Mouse (Mus musculus) liver, embryonic 11.5 days (tissue): Measurements from ENCODE around the gene 4930503B20Rik. TPM values are rescaled to one million over a fixed set of nuclear protein-coding genes. Genes with fewer than 3 reads are reported as not detected.

Source experiments
- ATAC-seq: fragments of 200-750 bp; cut with Nextera tagmentation; replicated peaks from 2 replicates; pipeline ENCODE4 v1.8.0; 2017; ENCODE audit warnings: moderate number of reproducible peaks, mild to moderate bottlenecking, moderate TSS enrichment, moderate library complexity; ENCODE audit not compliant: low FRiP score
- DNase-seq: peaks from one replicate; pipeline ENCODE4 v3.0.0-alpha.2; 2017; ENCODE audit warnings: low spot score
- H3K27ac ChIP-seq: fragments of 300-500 bp; sonication (generic); 2 replicates; pipeline ENCODE4 v1.5.1; 2014; ENCODE audit warnings: mild to moderate bottlenecking, low read depth, low read length, control low read depth
- H3K27me3 ChIP-seq: fragments of 300-500 bp; sonication (generic); replicated peaks from 2 replicates; pipeline ENCODE4 v1.6.1; 2014; ENCODE audit warnings: low read length, mixed read lengths; ENCODE audit not compliant: control insufficient read depth, insufficient read depth
- H3K36me3 ChIP-seq: fragments of 300-500 bp; sonication (generic); 2 replicates; pipeline ENCODE4 v1.6.1; 2014; ENCODE audit warnings: mild to moderate bottlenecking, low read length, moderate library complexity, mixed read lengths; ENCODE audit not compliant: control insufficient read depth, insufficient read depth
- H3K4me1 ChIP-seq: fragments of 300-500 bp; sonication (generic); replicated peaks from 2 replicates; pipeline ENCODE4 v1.6.1; 2014; ENCODE audit warnings: low read length, mixed read lengths; ENCODE audit not compliant: control insufficient read depth, insufficient read depth
- H3K4me2 ChIP-seq: fragments of 300-500 bp; sonication (generic); 2 replicates; pipeline ENCODE4 v1.6.1; 2014; ENCODE audit warnings: mild to moderate bottlenecking, control low read depth, moderate library complexity
- H3K4me3 ChIP-seq: fragments of 300-500 bp; sonication (generic); 2 replicates; pipeline ENCODE4 v1.5.1; 2014; ENCODE audit warnings: low read depth, low read length, control low read depth
- H3K9ac ChIP-seq: fragments of 300-500 bp; sonication (generic); 2 replicates; pipeline ENCODE4 v1.6.1; 2014; ENCODE audit warnings: low read depth, low read length, control low read depth
- H3K9me3 ChIP-seq: fragments of 300-500 bp; sonication (generic); 2 replicates; pipeline ENCODE4 v1.6.1; 2016; ENCODE audit warnings: low read length, inconsistent platforms, mixed read lengths; ENCODE audit not compliant: control insufficient read depth
- WGBS: fragments of 180-500 bp; shearing (Covaris S2); extraction: QIAGEN DNeasy Blood & Tissue Kit; methylation state at CpG from one replicate; pipeline ENCODE4 v1.1.7; 2014; 5-methylcytosine and 5-hydroxymethylcytosine counted together
- polyA plus RNA-seq: library from polyadenylated mRNA; unstranded; fragments of >200 nt; fragmentation: Nextera tagmentation; extraction: Ambion mirVana; gene quantifications from 2 replicates; pipeline ENCODE4 v1.2.1, GENCODE M21; 2014

4930503B20Rik gene
- polyA plus RNA-seq, 1 experiment from 2014 or later, result not detected

- Histone ChIP-seq H3K4me1 (peaks cover 13% of the 10 kb centered on the region; the same call in 1 of the 2 replicates), H3K27me3 (no peaks in the 10 kb centered on the region), H3K9ac (no peak overlapping the region), H3K9me3 (no peaks in the 10 kb centered on the region), H3K36me3 (no peaks in the 10 kb centered on the region), H3K27ac (peak overlapping the region; percentile 32; the same call in 1 of the 2 replicates), H3K4me3 (no peak overlapping the region), H3K4me2 (peak overlapping the region; percentile 39)
- 59% methylated on average over 13 of the region's 13 CpGs for WGBS
- ATAC-seq (no peak), DNase-seq (no peak)
These were observed 31.1 kb upstream of the 4930503B20Rik start for GRCm38 (mm10) chr3:146682140-146682651.

- no peak overlapping the region for H3K4me2 ChIP-seq
- ATAC-seq (no peak), DNase-seq (no peak)
- no peak overlapping the region for H3K4me3 ChIP-seq
- no peaks in the 10 kb centered on the region for H3K27me3 ChIP-seq
- no peaks in the 10 kb centered on the region for H3K9me3 ChIP-seq
- WGBS, result 84% methylated on average over 8 of the region's 8 CpGs
- H3K4me1 ChIP-seq, result peaks cover 13% of the 10 kb centered on the region; the same call in 1 of the 2 replicates
- H3K27ac ChIP-seq, result no peak overlapping the region
- no peak overlapping the region for H3K9ac ChIP-seq
- no peaks in the 10 kb centered on the region for H3K36me3 ChIP-seq
These were observed 30.6 kb upstream of the 4930503B20Rik start for GRCm38 (mm10) chr3:146681696-146682095.

- ATAC-seq (no peak), DNase-seq (no peak)
- H3K9ac ChIP-seq, result no peak overlapping the region
- no peaks in the 10 kb centered on the region for H3K36me3 ChIP-seq
- H3K4me3 ChIP-seq, result no peak overlapping the region
- peaks cover 3% of the 10 kb centered on the region; the same call in 1 of the 2 replicates for H3K4me1 ChIP-seq
- no peaks in the 10 kb centered on the region for H3K9me3 ChIP-seq
- H3K27me3 ChIP-seq, result no peaks in the 10 kb centered on the region
- no peak overlapping the region for H3K4me2 ChIP-seq
- WGBS, result 82% methylated on average over 13 of the region's 13 CpGs
- H3K27ac ChIP-seq, result no peak overlapping the region
These were observed 29.5 kb upstream of the 4930503B20Rik start for GRCm38 (mm10) chr3:146680625-146681024.

GRCm38 (mm10) chr3:146679646-146680045 is 28.5 kb upstream of the 4930503B20Rik start:
- Histone ChIP-seq H3K9me3 (no peaks in the 10 kb centered on the region), H3K4me3 (no peak overlapping the region), H3K36me3 (no peaks in the 10 kb centered on the region), H3K27ac (no peak overlapping the region), H3K9ac (no peak overlapping the region), H3K4me1 (peaks cover 2% of the 10 kb centered on the region; the same call in 1 of the 2 replicates), H3K4me2 (no peak overlapping the region), H3K27me3 (no peaks in the 10 kb centered on the region)
- ATAC-seq (no peak), DNase-seq (no peak)
- 86% methylated on average over 16 of the region's 16 CpGs for WGBS

GRCm38 (mm10) chr3:146676193-146676592 is 25.1 kb upstream of the 4930503B20Rik start:
- 84% methylated on average over 4 of the region's 4 CpGs for WGBS
- no peak for ATAC-seq

GRCm38 (mm10) chr3:146675101-146675500 is 24.0 kb upstream of the 4930503B20Rik start:
- no peak for ATAC-seq
- Histone ChIP-seq H3K4me3 (no peak overlapping the region), H3K4me1 (no peaks in the 10 kb centered on the region), H3K9ac (no peak overlapping the region), H3K9me3 (no peaks in the 10 kb centered on the region), H3K4me2 (no peak overlapping the region), H3K27me3 (no peaks in the 10 kb centered on the region), H3K27ac (no peak overlapping the region), H3K36me3 (no peaks in the 10 kb centered on the region)
- no peak for DNase-seq
- 80% methylated on average over 1 of the region's 1 CpGs for WGBS

More at GRCm38 (mm10) chr3:146676193-146676592, 25.1 kb upstream of the 4930503B20Rik start:
- DNase-seq, result no peak
- H3K36me3 ChIP-seq, result no peaks in the 10 kb centered on the region
- H3K27me3 ChIP-seq, result no peaks in the 10 kb centered on the region
- no peak overlapping the region for H3K27ac ChIP-seq
- no peaks in the 10 kb centered on the region for H3K9me3 ChIP-seq
- no peak overlapping the region for H3K4me2 ChIP-seq
- no peak overlapping the region for H3K9ac ChIP-seq
- H3K4me3 ChIP-seq, result no peak overlapping the region
- no peaks in the 10 kb centered on the region for H3K4me1 ChIP-seq

GRCm38 (mm10) chr3:146671121-146671520 is 20.0 kb upstream of the 4930503B20Rik start:
- Histone ChIP-seq H3K4me3 (no peak overlapping the region), H3K9me3 (no peaks in the 10 kb centered on the region), H3K36me3 (no peaks in the 10 kb centered on the region), H3K9ac (no peak overlapping the region), H3K27me3 (no peaks in the 10 kb centered on the region), H3K4me1 (no peaks in the 10 kb centered on the region), H3K27ac (no peak overlapping the region), H3K4me2 (no peak overlapping the region)
- 70% methylated on average over 2 of the region's 2 CpGs for WGBS
- no peak for ATAC-seq
- DNase-seq, result no peak

- H3K9me3 ChIP-seq, result no peaks in the 10 kb centered on the region
- H3K9ac ChIP-seq, result no peak overlapping the region
- DNase-seq (no peak), ATAC-seq (no peak)
- no peak overlapping the region for H3K4me2 ChIP-seq
- H3K36me3 ChIP-seq, result no peaks in the 10 kb centered on the region
- no peaks in the 10 kb centered on the region for H3K4me1 ChIP-seq
- WGBS, result 73% methylated on average over 7 of the region's 7 CpGs
- no peak overlapping the region for H3K4me3 ChIP-seq
- H3K27me3 ChIP-seq, result no peaks in the 10 kb centered on the region
- H3K27ac ChIP-seq, result no peak overlapping the region
These were observed 10.8 kb upstream of the 4930503B20Rik start for GRCm38 (mm10) chr3:146661907-146662306.

GRCm38 (mm10) chr3:146661001-146661400 is 9.9 kb upstream of the 4930503B20Rik start:
- ATAC-seq (no peak), DNase-seq (no peak)
- no peak overlapping the region for H3K9ac ChIP-seq
- no peak overlapping the region for H3K4me2 ChIP-seq
- H3K27ac ChIP-seq, result no peak overlapping the region
- no peaks in the 10 kb centered on the region for H3K36me3 ChIP-seq
- H3K27me3 ChIP-seq, result no peaks in the 10 kb centered on the region
- no peaks in the 10 kb centered on the region for H3K4me1 ChIP-seq
- WGBS, result 75% methylated on average over 6 of the region's 6 CpGs
- H3K4me3 ChIP-seq, result no peak overlapping the region
- H3K9me3 ChIP-seq, result no peaks in the 10 kb centered on the region
